Mouse (Mus musculus) neural tube, embryonic 12.5 days (tissue): ENCODE data around the gene Tmem121b. TPM values are rescaled to one million over a fixed set of nuclear protein-coding genes. Genes with fewer than 3 reads are reported as not detected.

Source experiments
- ATAC-seq: fragments of 200-750 bp; cut with Nextera tagmentation; 2 replicates; pipeline ENCODE4 v1.8.0; 2017; ENCODE audit warnings: low read depth, mild to moderate bottlenecking, moderate TSS enrichment, moderate library complexity; ENCODE audit not compliant: low FRiP score
- H3K27ac ChIP-seq: fragments of 300-500 bp; sonication (generic); 2 replicates; pipeline ENCODE4 v1.5.1; 2016
- H3K27me3 ChIP-seq: fragments of 300-500 bp; sonication (generic); replicated peaks from 2 replicates; pipeline ENCODE4 v1.6.1; 2016; ENCODE audit warnings: mild to moderate bottlenecking
- H3K36me3 ChIP-seq: fragments of 300-500 bp; sonication (generic); 2 replicates; pipeline ENCODE4 v1.6.1; 2016; ENCODE audit warnings: mild to moderate bottlenecking
- H3K4me1 ChIP-seq: fragments of 300-500 bp; sonication (generic); 2 replicates; pipeline ENCODE4 v1.6.1; 2016
- H3K4me2 ChIP-seq: fragments of 300-500 bp; sonication (generic); replicated peaks from 2 replicates; pipeline ENCODE4 v1.6.1; 2016; ENCODE audit warnings: mild to moderate bottlenecking
- H3K4me3 ChIP-seq: fragments of 300-500 bp; sonication (generic); 2 replicates; pipeline ENCODE4 v1.5.1; 2016
- H3K9ac ChIP-seq: fragments of 300-500 bp; sonication (generic); 2 replicates; pipeline ENCODE4 v1.6.1; 2016; ENCODE audit warnings: mild to moderate bottlenecking
- H3K9me3 ChIP-seq: fragments of 300-500 bp; sonication (generic); 2 replicates; pipeline ENCODE4 v1.6.1; 2016; ENCODE audit warnings: mild to moderate bottlenecking
- WGBS: fragments of 180-500 bp; shearing (Covaris S2); methylation state at CpG from one replicate; pipeline ENCODE4 v1.1.7; 2016; 5-methylcytosine and 5-hydroxymethylcytosine counted together
- polyA plus RNA-seq: library from polyadenylated mRNA; unstranded; fragments of >200 nt; fragmentation: Nextera tagmentation; extraction: Ambion mirVana; gene quantifications from 2 replicates; pipeline ENCODE4 v1.2.1, GENCODE M21; 2016

The Tmem121b gene
- polyA plus RNA-seq, 1 experiment from 2014 or later = 3.2 TPM

DNA sequence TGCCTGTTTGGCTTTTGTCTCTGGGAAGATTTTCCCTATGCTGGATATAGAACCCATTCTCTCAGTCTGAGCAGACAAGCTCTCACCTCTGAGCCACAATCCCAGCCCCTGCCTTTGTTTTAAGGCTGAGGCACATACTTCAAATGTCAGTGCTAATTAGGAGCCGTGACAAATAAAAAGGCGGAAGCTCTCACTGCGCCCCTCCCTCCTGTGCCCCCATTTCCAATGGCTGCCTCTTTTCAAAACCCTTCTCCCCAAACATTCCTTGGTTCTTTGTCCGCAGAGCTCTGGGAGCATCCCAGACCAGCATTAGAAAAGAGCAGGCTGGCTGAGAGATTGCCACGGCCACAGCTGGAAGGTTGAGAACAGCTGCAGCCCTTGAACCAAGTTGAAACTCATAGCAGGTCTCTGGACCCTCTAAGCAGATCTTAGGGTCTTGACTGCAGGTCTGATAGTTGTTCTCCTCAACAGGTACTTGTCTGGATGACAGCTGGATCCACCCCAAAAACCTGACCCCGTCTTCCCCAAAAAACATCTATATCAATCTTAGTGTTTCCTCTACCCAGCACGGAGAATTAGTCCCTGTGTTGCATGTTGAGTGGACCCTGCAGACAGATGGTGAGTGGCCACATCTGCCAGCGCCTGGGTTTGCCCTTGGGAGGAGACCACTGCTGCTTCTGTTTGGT lies 21.0 kb downstream of the Tmem121b start:
- Histone ChIP-seq H3K27ac (peak overlapping the region; percentile 82), H3K4me3 (no peak overlapping the region), H3K9me3 (no peaks in the 10 kb centered on the region), H3K36me3 (no peaks in the 10 kb centered on the region), H3K4me1 (peaks cover 37% of the 10 kb centered on the region), H3K27me3 (no peaks in the 10 kb centered on the region), H3K9ac (no peak overlapping the region), H3K4me2 (peak overlapping the region; percentile 42)
- 11% methylated on average over 8 of the region's 8 CpGs for WGBS
- peak; percentile 79 for ATAC-seq

DNA sequence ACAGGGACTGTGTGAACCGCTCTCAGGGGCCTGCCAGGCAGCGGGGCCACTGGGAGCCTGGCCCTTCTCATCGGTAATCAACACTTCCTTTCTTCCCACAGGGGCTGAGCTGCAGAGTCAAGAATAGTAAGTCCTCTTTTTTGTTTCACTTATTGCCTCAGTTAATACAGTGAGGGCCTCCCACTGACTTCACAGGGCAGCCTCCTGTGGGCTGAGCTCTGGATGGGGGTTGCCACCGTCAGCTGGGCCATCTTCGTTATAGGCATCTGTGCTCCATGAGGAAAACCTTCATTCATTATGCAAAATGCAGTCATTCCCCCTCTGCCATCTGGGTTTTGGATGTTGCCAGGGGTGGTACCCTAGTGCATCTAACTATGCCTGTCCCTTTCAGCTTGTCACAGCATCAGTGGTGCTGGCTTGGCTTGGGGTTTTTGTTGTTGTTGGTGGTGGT lies 21.6 kb downstream of the Tmem121b start:
- no peak overlapping the region for H3K4me3 ChIP-seq
- H3K4me2 ChIP-seq = peak overlapping the region; percentile 42
- H3K27me3 ChIP-seq = no peaks in the 10 kb centered on the region
- no peaks in the 10 kb centered on the region for H3K36me3 ChIP-seq
- 1% methylated on average over 5 of the region's 5 CpGs for WGBS
- ATAC-seq = peak; percentile 89
- H3K27ac ChIP-seq = peak overlapping the region; percentile 82
- H3K9ac ChIP-seq = no peak overlapping the region
- H3K4me1 ChIP-seq = peaks cover 37% of the 10 kb centered on the region
- H3K9me3 ChIP-seq = no peaks in the 10 kb centered on the region

DNA sequence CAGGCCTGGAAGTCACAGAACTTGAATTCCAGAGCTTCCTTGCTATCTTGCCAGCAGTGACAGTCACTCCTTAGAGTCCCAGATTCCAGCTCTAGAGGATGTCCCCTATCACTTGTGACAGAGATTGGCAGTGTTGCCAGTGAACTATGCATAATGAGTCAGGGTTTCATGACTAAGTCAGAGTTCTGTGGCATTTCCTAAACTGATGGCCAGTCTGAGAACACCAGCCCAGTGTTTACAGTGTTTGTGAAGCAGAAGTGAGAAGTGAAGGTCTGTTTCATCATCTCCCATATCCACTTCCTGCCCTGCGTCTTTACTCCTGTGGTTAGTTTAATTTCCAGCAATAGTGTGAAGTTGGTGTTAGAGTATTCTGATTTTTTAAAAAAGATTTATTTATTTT lies 22.9 kb downstream of the Tmem121b start:
- Histone ChIP-seq H3K9ac (no peak overlapping the region), H3K4me1 (peaks cover 37% of the 10 kb centered on the region), H3K4me2 (no peak overlapping the region), H3K27ac (no peak overlapping the region), H3K36me3 (no peaks in the 10 kb centered on the region), H3K27me3 (peaks cover under 1% of the 10 kb centered on the region; the same call in 1 of the 2 replicates), H3K4me3 (no peak overlapping the region), H3K9me3 (no peaks in the 10 kb centered on the region)
- ATAC-seq = no peak
- WGBS = 87% methylated on average over 1 of the region's 1 CpGs

DNA sequence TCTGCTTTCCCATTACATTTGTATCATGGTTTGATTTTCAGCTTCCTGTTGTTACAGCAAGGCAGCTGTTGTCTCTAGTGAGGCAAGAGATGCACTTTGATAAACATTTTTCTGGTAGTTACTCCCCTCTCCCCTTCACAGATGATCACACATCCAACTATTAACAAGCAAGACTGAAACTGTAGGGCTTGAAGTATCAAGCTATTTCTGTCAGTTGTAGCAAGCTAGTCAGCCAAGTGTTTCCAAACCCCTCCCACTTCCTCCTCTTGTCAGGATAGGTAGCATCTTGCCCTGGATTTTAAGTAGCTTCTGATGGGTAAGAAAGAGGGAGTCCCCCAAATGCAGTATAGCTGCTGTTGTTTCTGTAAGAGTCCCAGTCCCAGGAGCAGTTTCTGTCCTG lies 23.8 kb downstream of the Tmem121b start:
- peaks cover 39% of the 10 kb centered on the region for H3K4me1 ChIP-seq
- no peak overlapping the region for H3K27ac ChIP-seq
- no peaks in the 10 kb centered on the region for H3K36me3 ChIP-seq
- no peak for ATAC-seq
- H3K9me3 ChIP-seq = no peaks in the 10 kb centered on the region
- H3K4me3 ChIP-seq = no peak overlapping the region
- H3K27me3 ChIP-seq = peaks cover 8% of the 10 kb centered on the region
- no peak overlapping the region for H3K4me2 ChIP-seq
- H3K9ac ChIP-seq = no peak overlapping the region

DNA sequence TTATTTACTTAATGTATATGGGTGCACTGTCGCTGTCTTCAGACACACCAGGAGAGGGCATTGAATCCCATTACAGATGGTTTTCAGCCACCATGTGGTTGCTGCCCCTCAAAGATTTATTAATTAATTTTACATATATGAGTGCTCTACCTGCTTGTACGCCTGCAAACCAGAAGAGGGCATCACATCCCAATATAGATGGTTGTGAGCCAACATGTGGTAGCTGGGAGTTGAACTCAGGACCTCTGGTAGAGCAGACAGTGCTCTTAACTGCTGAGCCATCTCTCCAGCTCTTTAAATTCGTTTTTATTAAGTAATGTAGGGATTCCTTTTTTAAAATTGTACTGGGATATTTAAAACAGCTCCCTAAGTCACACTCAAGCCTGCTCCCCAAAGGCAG lies 24.3 kb downstream of the Tmem121b start:
- no peak overlapping the region for H3K9ac ChIP-seq
- H3K4me2 ChIP-seq = no peak overlapping the region
- no peak overlapping the region for H3K27ac ChIP-seq
- no peak for ATAC-seq
- H3K36me3 ChIP-seq = no peaks in the 10 kb centered on the region
- H3K4me1 ChIP-seq = peaks cover 41% of the 10 kb centered on the region
- peaks cover 13% of the 10 kb centered on the region for H3K27me3 ChIP-seq
- 78% methylated on average over 3 of the region's 3 CpGs for WGBS
- H3K9me3 ChIP-seq = no peaks in the 10 kb centered on the region
- H3K4me3 ChIP-seq = no peak overlapping the region

DNA sequence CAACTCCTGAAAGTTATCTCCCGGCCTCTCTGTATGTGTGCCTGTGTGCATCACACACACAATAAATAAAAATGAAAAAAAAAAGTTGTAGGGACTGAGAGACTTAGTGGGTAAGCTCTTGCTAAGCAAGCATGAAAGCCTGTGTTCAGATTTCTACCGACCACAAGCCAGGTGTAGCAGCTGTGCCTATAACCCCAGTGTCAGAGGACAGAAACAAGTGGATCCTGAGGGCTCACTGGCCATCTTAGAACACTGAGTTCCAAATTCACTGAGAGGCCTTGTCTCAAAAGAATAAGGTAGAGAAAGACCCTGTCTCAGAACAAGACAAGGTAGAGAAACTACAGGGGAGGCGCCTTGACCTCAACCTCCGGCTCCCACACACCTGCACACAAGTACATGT lies 25.3 kb downstream of the Tmem121b start:
- no peak overlapping the region for H3K4me3 ChIP-seq
- H3K27me3 ChIP-seq = peaks cover 22% of the 10 kb centered on the region
- H3K36me3 ChIP-seq = no peaks in the 10 kb centered on the region
- H3K4me2 ChIP-seq = no peak overlapping the region
- no peak overlapping the region for H3K27ac ChIP-seq
- no peaks in the 10 kb centered on the region for H3K9me3 ChIP-seq
- no peak overlapping the region for H3K9ac ChIP-seq
- peaks cover 41% of the 10 kb centered on the region for H3K4me1 ChIP-seq
- no peak for ATAC-seq
- 97% methylated on average over 4 of the region's 4 CpGs for WGBS

DNA sequence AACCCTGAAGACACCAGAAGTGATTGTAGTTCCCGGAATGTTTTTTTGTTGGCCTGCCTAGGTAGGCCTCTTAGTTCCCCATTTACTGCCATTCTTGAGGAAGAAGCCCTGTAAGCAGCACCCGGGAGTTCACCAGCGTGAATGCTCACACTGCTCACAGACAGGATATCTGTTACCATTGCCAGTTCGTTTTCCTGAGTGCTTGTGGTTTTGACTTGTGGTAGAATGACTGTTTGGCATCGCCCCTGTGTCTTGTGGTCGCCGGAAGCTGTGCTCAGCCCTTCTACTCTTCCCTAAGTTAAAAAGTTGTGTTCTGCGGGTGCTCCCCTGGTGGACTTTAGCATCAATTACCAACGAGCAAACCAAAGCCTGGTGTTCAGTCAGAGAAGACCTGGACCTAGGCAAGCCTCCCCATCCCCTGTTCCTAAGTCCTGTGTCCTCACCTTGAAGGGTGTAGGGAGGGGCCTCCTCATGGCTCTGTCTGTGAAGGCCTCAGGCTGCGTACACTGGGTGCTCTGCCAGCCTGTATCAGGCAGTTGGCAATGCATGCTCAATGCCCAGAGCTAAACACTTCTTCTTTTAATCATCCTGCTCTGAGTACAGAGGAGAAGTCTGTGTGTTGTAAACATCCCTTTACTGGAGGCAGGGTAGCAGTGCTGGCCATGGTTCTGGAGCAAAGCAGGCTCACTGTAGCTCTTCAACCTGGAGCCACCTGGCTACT lies 26.8 kb downstream of the Tmem121b start:
- no peaks in the 10 kb centered on the region for H3K9me3 ChIP-seq
- no peak overlapping the region for H3K27ac ChIP-seq
- H3K9ac ChIP-seq = no peak overlapping the region
- peaks cover 36% of the 10 kb centered on the region for H3K27me3 ChIP-seq
- 80% methylated on average over 10 of the region's 10 CpGs for WGBS
- H3K4me3 ChIP-seq = no peak overlapping the region
- no peak for ATAC-seq
- H3K4me1 ChIP-seq = peaks cover 26% of the 10 kb centered on the region
- no peak overlapping the region for H3K4me2 ChIP-seq
- no peaks in the 10 kb centered on the region for H3K36me3 ChIP-seq

DNA sequence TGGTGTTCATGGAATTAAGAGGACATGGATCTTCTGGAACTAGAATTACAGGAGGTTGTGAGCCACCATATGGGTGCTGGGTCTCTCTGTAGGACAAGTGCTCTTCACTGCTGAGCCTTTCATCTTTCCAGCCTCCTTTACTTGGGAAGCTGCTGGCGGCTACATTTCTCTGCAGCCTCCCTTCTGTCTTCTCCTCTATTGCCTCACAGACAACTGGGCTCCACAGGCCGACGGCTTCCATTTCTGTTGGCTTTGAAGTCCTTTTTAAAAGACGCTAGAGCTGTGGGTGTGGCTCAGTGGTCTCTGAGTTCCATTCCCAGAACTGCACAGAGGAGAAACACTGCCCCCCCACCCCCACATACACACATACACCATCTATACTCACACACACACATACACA lies 28.2 kb downstream of the Tmem121b start:
- Histone ChIP-seq H3K36me3 (no peaks in the 10 kb centered on the region), H3K27me3 (peaks cover 43% of the 10 kb centered on the region), H3K27ac (no peak overlapping the region), H3K4me1 (peaks cover 17% of the 10 kb centered on the region), H3K4me3 (no peak overlapping the region), H3K9ac (no peak overlapping the region), H3K9me3 (no peaks in the 10 kb centered on the region), H3K4me2 (no peak overlapping the region)
- WGBS = 22% methylated on average over 4 of the region's 4 CpGs
- ATAC-seq = no peak

DNA sequence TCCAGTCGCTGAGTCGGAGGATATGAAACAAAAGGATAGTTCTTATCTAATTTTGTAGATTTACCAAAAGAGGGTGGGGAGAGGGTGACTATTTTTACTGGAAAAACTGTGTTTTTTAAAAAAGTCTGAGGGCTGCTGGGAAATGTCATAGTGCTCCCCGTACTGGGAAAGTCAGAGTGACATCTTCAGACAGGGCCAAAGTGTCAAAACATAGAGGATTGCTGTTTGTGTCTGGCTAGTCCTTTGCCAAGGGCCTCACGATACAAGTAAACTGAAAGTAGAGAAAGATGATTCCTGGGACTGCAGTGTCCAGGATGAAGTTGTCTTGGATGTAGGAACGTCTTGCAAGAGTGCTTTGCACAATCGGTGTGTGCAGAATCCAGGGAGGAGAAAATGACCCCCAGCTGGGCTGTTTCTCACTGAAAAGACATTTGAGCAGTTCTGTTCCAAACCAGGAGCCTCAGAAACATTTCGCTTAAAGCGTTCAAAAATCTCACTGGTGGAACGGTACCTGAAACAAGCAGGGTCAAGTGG lies 29.1 kb downstream of the Tmem121b start:
- Histone ChIP-seq H3K4me2 (peak overlapping the region; percentile 76), H3K27me3 (peaks cover 43% of the 10 kb centered on the region), H3K9ac (no peak overlapping the region), H3K4me1 (peaks cover 17% of the 10 kb centered on the region), H3K9me3 (no peaks in the 10 kb centered on the region), H3K27ac (no peak overlapping the region), H3K4me3 (peak overlapping the region; percentile 57; the same call in 1 of the 2 replicates), H3K36me3 (no peaks in the 10 kb centered on the region)
- no peak for ATAC-seq
- WGBS = 60% methylated on average over 9 of the region's 9 CpGs

DNA sequence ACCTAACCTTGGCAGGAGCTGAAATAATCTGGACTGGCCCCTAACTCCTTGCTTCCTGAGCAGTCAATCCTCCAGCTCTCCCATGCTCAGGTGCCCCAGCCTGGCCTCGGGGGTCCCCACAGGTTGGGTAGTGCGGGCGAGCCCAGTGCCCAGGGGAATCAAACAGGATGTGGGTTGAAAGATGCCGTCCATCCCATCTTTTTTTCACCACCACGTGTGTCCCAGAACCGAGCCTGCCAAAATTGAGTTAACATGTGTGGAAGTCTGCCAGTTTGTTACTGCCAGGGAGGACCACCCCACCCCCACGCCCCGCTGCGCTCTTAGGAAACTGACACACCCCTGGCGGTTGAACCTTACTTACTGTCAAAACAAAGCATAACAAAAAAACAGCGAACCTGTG lies 29.7 kb downstream of the Tmem121b start:
- Histone ChIP-seq H3K4me2 (peak overlapping the region; percentile 76), H3K4me3 (peak overlapping the region; percentile 57), H3K9me3 (no peaks in the 10 kb centered on the region), H3K36me3 (no peaks in the 10 kb centered on the region), H3K9ac (peak overlapping the region; percentile 68), H3K27me3 (peaks cover 43% of the 10 kb centered on the region), H3K4me1 (peaks cover 17% of the 10 kb centered on the region), H3K27ac (no peak overlapping the region)
- 7% methylated on average over 11 of the region's 11 CpGs for WGBS
- no peak for ATAC-seq

DNA sequence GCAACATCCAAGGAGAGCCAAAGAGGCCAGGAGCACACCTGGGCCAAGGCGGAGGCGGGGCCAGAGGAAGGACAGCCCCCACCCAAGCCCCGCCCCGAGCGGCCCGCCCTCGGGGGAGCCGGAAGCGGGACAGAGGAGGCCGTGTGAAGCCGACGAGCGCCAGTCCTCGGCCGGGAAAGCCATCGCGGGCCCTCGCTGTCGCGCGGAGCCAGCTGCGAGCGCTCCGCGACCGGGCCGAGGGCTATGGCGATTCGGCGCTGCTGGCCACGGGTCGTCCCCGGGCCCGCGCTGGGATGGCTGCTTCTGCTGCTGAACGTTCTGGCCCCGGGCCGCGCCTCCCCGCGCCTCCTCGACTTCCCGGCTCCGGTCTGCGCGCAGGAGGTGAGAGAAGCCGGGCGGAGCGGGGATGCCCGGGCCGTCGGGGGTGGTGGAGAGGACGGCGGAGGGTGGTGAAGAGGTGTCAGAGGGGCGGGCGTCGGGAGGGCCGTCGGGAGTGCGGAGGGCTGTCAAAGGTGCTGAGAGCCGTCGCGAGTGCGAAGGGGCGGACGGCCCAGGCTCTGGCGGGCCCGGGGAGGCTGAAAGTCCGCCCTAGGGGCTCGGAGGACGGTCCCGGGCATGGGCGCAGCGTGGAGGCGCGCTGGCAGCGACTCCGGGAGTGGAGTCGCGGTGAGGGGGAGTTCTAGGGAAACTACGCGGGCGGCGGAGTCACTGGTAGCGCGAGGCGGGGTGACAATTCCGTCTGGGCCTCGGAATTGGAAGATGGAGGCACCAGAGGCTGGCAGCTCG lies 30.3 kb downstream of the Tmem121b start, which contains the start of gene Il17ra:
Il17ra (plus strand) TSS at position 162 of the 786 bp plus-strand sequence.
- peak within 1 kb of the TSS; percentile 57 for H3K4me3 ChIP-seq
- H3K9me3 ChIP-seq = no peaks in the 10 kb centered on the region
- peak within 1 kb of the TSS; percentile 68 for H3K9ac ChIP-seq
- peak; percentile 80 for ATAC-seq
- under 1% methylated on average over 90 of the region's 90 CpGs for WGBS
- H3K27me3 ChIP-seq = peaks cover 43% of the 10 kb centered on the region
- H3K27ac ChIP-seq = no peak within 1 kb of the TSS
- no peaks in the 10 kb centered on the region for H3K36me3 ChIP-seq
- H3K4me2 ChIP-seq = peak within 1 kb of the TSS; percentile 76
- H3K4me1 ChIP-seq = peaks cover 17% of the 10 kb centered on the region

DNA sequence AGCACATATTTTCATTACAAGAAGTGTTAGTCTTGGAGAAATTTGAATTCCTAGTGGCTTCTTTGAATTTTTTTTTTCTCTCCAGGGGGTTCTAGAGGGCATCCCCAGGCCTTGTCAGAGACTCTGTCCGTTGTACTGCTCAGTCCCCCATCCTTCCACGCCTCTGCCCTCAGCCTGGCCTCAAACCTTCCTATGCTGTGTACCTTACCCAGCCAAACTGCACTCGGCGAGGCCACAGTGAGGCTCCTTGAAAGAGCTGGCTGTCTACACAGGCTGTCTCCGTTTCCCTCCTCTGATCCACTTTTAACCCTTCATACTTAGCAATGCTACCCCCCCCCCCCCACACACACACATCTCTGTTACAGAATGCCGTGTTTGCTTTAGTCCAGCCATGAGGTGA lies 31.4 kb downstream of the Tmem121b start:
- peaks cover 43% of the 10 kb centered on the region for H3K27me3 ChIP-seq
- H3K9me3 ChIP-seq = no peaks in the 10 kb centered on the region
- no peak for ATAC-seq
- WGBS = 57% methylated on average over 6 of the region's 6 CpGs
- no peak overlapping the region for H3K27ac ChIP-seq
- H3K4me3 ChIP-seq = no peak overlapping the region
- H3K9ac ChIP-seq = no peak overlapping the region
- no peaks in the 10 kb centered on the region for H3K36me3 ChIP-seq
- H3K4me1 ChIP-seq = peaks cover 17% of the 10 kb centered on the region
- no peak overlapping the region for H3K4me2 ChIP-seq
